Mouse (Mus musculus) cerebellum, adult 8-10 months (tissue): ENCODE results near the gene Hsp90ab1.

Source experiments
- DNase-seq: peaks from one replicate; pipeline ENCODE4 v3.0.0; 2022

The Hsp90ab1 gene

GRCm38 (mm10) chr17:45573087-45573779, at the start of gene Hsp90ab1:
Gene Hsp90ab1, minus strand, starts transcription at chr17:45573271.
- DNase-seq: peak; percentile 99

GRCm38 (mm10) chr17:45619386-45620256, 46.5 kb upstream of the Hsp90ab1 start:
- no peak for DNase-seq

- DNase-seq: no peak
These were observed 45.9 kb upstream of the Hsp90ab1 start for GRCm38 (mm10) chr17:45618941-45619385.

- no peak for DNase-seq
These were observed 44.6 kb upstream of the Hsp90ab1 start for GRCm38 (mm10) chr17:45617655-45618054.

- no peak for DNase-seq
These were observed 43.6 kb upstream of the Hsp90ab1 start for GRCm38 (mm10) chr17:45616679-45617078.

- DNase-seq: no peak
These were observed 43.1 kb upstream of the Hsp90ab1 start for GRCm38 (mm10) chr17:45616046-45616650.

GRCm38 (mm10) chr17:45612921-45613320, 39.9 kb upstream of the Hsp90ab1 start:
- DNase-seq: no peak

GRCm38 (mm10) chr17:45612008-45612407, 38.9 kb upstream of the Hsp90ab1 start:
- DNase-seq: no peak

- DNase-seq: no peak
These were observed 37.2 kb upstream of the Hsp90ab1 start for GRCm38 (mm10) chr17:45610144-45610866.

GRCm38 (mm10) chr17:45608396-45608795, 35.3 kb upstream of the Hsp90ab1 start:
- no peak for DNase-seq

GRCm38 (mm10) chr17:45606992-45607879, 34.2 kb upstream of the Hsp90ab1 start:
- DNase-seq: no peak

GRCm38 (mm10) chr17:45602984-45603383, 29.9 kb upstream of the Hsp90ab1 start:
- DNase-seq: no peak

GRCm38 (mm10) chr17:45601877-45602304, 28.8 kb upstream of the Hsp90ab1 start, which contains the start of gene Mymx:
Gene Mymx, minus strand, starts transcription at chr17:45602102.
- no peak for DNase-seq

GRCm38 (mm10) chr17:45601325-45601724, 28.3 kb upstream of the Hsp90ab1 start:
- DNase-seq: no peak

- no peak for DNase-seq
These were observed 27.2 kb upstream of the Hsp90ab1 start for GRCm38 (mm10) chr17:45600267-45600666.

- peak; percentile 31 for DNase-seq
These were observed 26.6 kb upstream of the Hsp90ab1 start, which contains the start of gene Slc29a1 for GRCm38 (mm10) chr17:45599446-45600242. Gene Slc29a1, minus strand, starts transcription at chr17:45599606.

- DNase-seq: no peak
These were observed 25.8 kb upstream of the Hsp90ab1 start for GRCm38 (mm10) chr17:45598891-45599290.

GRCm38 (mm10) chr17:45598376-45598775, 25.3 kb upstream of the Hsp90ab1 start:
- DNase-seq: peak; percentile 11

GRCm38 (mm10) chr17:45597787-45598186, 24.7 kb upstream of the Hsp90ab1 start:
- peak; percentile 26 for DNase-seq

- DNase-seq: peak; percentile 68
These were observed 23.7 kb upstream of the Hsp90ab1 start for GRCm38 (mm10) chr17:45596631-45597396.
